Mouse (Mus musculus) central nervous system, embryonic 14 days (tissue): ENCODE measurements around the gene Hrg. TPM values are rescaled to one million over a fixed set of nuclear protein-coding genes. Genes with fewer than 3 reads are reported as not detected.

Experiments used
- polyA plus RNA-seq: library from polyadenylated mRNA; depleted of rRNA; stranded (reverse); fragments of >200 nt; gene quantifications from 2 replicates; pipeline ENCODE4 v1.2.3, GENCODE M21; 2012; rRNA removed

Hrg gene
- 0.05 and 0.08 TPM in 2 replicates for polyA plus RNA-seq

DNA sequence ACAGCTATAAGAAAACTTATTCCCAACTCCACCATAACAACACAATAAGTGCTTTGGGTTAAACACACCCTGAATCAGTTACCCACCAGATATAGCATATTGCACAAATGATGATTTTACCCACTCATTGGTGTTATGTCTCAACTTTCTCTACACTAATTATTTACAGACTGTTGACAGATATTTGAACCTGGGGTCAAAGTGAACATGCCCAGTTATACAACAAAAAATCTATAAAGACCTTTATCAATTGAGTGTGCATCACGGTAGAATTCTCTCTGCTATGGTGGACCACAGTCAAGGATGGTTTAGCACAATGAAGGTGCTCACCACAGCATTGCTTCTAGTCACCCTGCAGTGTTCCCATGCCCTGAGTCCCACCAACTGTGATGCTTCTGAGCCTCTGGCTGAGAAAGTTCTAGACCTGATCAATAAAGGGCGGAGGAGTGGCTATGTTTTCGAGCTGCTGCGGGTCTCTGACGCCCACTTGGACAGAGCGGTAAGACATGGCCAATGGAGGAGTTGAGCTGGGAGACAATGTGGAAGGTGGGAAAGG lies at the start of gene Hrg:
Hrg (plus strand) TSS at position 233 of the 556 bp plus-strand sequence.

DNA sequence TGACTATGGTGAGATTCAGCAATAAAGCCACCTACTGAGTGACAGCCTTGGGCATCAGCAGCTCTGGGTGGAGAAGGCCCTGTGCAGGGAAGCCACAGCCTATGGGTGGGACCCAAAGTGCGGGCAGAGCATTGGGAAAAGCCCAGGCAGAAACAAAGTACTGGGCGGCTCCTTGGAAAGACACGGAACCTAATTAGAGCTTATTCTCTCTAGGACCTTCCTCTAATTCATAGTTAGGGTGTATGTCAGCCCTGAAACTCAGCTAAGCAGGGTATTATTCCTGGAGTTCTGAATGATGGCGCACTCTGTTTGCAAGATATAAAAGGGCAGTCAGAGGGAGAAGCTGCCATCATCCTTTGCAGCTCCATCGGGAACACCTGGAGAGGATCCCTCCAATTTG lies 32.8 kb upstream of the Hrg start, which contains the start of gene Fetub:
Fetub (plus strand) TSS at position 301 of the 400 bp plus-strand sequence.

Other genes starting within 250 kb of the Hrg start
- gene Crygs, start 139.5 kb upstream of the Hrg start, polyA plus RNA-seq = not detected in 2 replicates
- 19.9 and 21.8 TPM in 2 replicates for gene Tbccd1, start 93.4 kb upstream of the Hrg start, polyA plus RNA-seq
- 40.6 and 47.6 TPM in 2 replicates for gene Dnajb11, start 93.2 kb upstream of the Hrg start, polyA plus RNA-seq
- 0.07 and 0.19 TPM in 2 replicates for gene Ahsg, start 59.8 kb upstream of the Hrg start, polyA plus RNA-seq
- 0.04 and 0.08 TPM in 2 replicates for gene Fetub, start 32.7 kb upstream of the Hrg start, polyA plus RNA-seq
- gene Kng2, start 78.4 kb downstream of the Hrg start, polyA plus RNA-seq = 0.04 and 0.08 TPM in 2 replicates
- 0.04 and 0.08 TPM in 2 replicates for gene Kng1, start 106.8 kb downstream of the Hrg start, polyA plus RNA-seq
- 693 and 738 TPM in 2 replicates for gene Eif4a2, start 156.4 kb downstream of the Hrg start, polyA plus RNA-seq
- gene Rfc4, start 176.7 kb downstream of the Hrg start, polyA plus RNA-seq = 8.2 and 9.4 TPM in 2 replicates
- gene Adipoq, start 195.5 kb downstream of the Hrg start, polyA plus RNA-seq = 0.06 and 0.18 TPM in 2 replicates